Mouse (Mus musculus): ENCODE measurements around the gene Gm47283. TPM values are rescaled to one million over a fixed set of nuclear protein-coding genes. Genes with fewer than 3 reads are reported as not detected.
A peak's percentile ranks its signal among the peaks of the same experiment; 100 is the strongest.
"Not testable (repeated sequence)": the region's sequence is repeated elsewhere in the genome, so short reads cannot be mapped to it uniquely, and the experiment has no call there.

The Gm47283 gene
- not detected in 2 replicates for total RNA-seq (2017)

GRCm38 (mm10) chrY:90784438-90784837 is at the start of gene Gm47283:
Gene Gm47283 (plus strand): TSS chrY:90784738.
- not testable (repeated sequence) for ATAC-seq (replicated peaks in 1 of 2; ENCODE audit: insufficient read depth in 1 of 2, low FRiP score in 2 of 2, low TSS enrichment in 1 of 2, low read depth in 1 of 2, poor library complexity in 2 of 2, severe bottlenecking in 2 of 2)

GRCm38 (mm10) chrY:90735181-90735895 is 49.2 kb upstream of the Gm47283 start:
- ATAC-seq (replicated peaks in 1 of 2; ENCODE audit: insufficient read depth in 1 of 2, low FRiP score in 2 of 2, low TSS enrichment in 1 of 2, low read depth in 1 of 2, poor library complexity in 2 of 2, severe bottlenecking in 2 of 2): not testable (repeated sequence)

- not testable (repeated sequence) for ATAC-seq (replicated peaks in 1 of 2; ENCODE audit: insufficient read depth in 1 of 2, low FRiP score in 2 of 2, low TSS enrichment in 1 of 2, low read depth in 1 of 2, poor library complexity in 2 of 2, severe bottlenecking in 2 of 2)
Observed at GRCm38 (mm10) chrY:90736217-90737000, 48.1 kb upstream of the Gm47283 start.

- ATAC-seq (replicated peaks in 1 of 2; ENCODE audit: insufficient read depth in 1 of 2, low FRiP score in 2 of 2, low TSS enrichment in 1 of 2, low read depth in 1 of 2, poor library complexity in 2 of 2, severe bottlenecking in 2 of 2): 0 out of 4 replicates have a peak, but pooled peaks have one; percentile 1 to 2
Observed at GRCm38 (mm10) chrY:90737606-90738430, 46.7 kb upstream of the Gm47283 start.

GRCm38 (mm10) chrY:90738431-90738680 is 46.2 kb upstream of the Gm47283 start:
- no peak for ATAC-seq (replicated peaks in 1 of 2; ENCODE audit: insufficient read depth in 1 of 2, low FRiP score in 2 of 2, low TSS enrichment in 1 of 2, low read depth in 1 of 2, poor library complexity in 2 of 2, severe bottlenecking in 2 of 2)

GRCm38 (mm10) chrY:90738841-90739530 is 45.6 kb upstream of the Gm47283 start:
- peak; percentile 6 to 12 for ATAC-seq (replicated peaks in 1 of 2; ENCODE audit: insufficient read depth in 1 of 2, low FRiP score in 2 of 2, low TSS enrichment in 1 of 2, low read depth in 1 of 2, poor library complexity in 2 of 2, severe bottlenecking in 2 of 2)

- ATAC-seq (replicated peaks in 1 of 2; ENCODE audit: insufficient read depth in 1 of 2, low FRiP score in 2 of 2, low TSS enrichment in 1 of 2, low read depth in 1 of 2, poor library complexity in 2 of 2, severe bottlenecking in 2 of 2): peak in 1 of 2 experiments; percentile 8; a peak in 2 of 4 replicates
Observed at GRCm38 (mm10) chrY:90739531-90740012, 45.0 kb upstream of the Gm47283 start.

- ATAC-seq (replicated peaks in 1 of 2; ENCODE audit: insufficient read depth in 1 of 2, low FRiP score in 2 of 2, low TSS enrichment in 1 of 2, low read depth in 1 of 2, poor library complexity in 2 of 2, severe bottlenecking in 2 of 2): peak; percentile 16 to 22
Observed at GRCm38 (mm10) chrY:90740013-90740561, 44.5 kb upstream of the Gm47283 start.

GRCm38 (mm10) chrY:90741006-90741405 is 43.5 kb upstream of the Gm47283 start:
- ATAC-seq (replicated peaks in 1 of 2; ENCODE audit: insufficient read depth in 1 of 2, low FRiP score in 2 of 2, low TSS enrichment in 1 of 2, low read depth in 1 of 2, poor library complexity in 2 of 2, severe bottlenecking in 2 of 2): not testable (repeated sequence)

GRCm38 (mm10) chrY:90741452-90742260 is 42.9 kb upstream of the Gm47283 start:
- not testable (repeated sequence) for ATAC-seq (replicated peaks in 1 of 2; ENCODE audit: insufficient read depth in 1 of 2, low FRiP score in 2 of 2, low TSS enrichment in 1 of 2, low read depth in 1 of 2, poor library complexity in 2 of 2, severe bottlenecking in 2 of 2)

- not testable (repeated sequence) for ATAC-seq (replicated peaks in 1 of 2; ENCODE audit: insufficient read depth in 1 of 2, low FRiP score in 2 of 2, low TSS enrichment in 1 of 2, low read depth in 1 of 2, poor library complexity in 2 of 2, severe bottlenecking in 2 of 2)
Observed at GRCm38 (mm10) chrY:90742261-90743052, 42.1 kb upstream of the Gm47283 start.

GRCm38 (mm10) chrY:90743053-90743810 is 41.3 kb upstream of the Gm47283 start:
- not testable (repeated sequence) for ATAC-seq (replicated peaks in 1 of 2; ENCODE audit: insufficient read depth in 1 of 2, low FRiP score in 2 of 2, low TSS enrichment in 1 of 2, low read depth in 1 of 2, poor library complexity in 2 of 2, severe bottlenecking in 2 of 2)

GRCm38 (mm10) chrY:90743811-90744220 is 40.7 kb upstream of the Gm47283 start:
- ATAC-seq (replicated peaks in 1 of 2; ENCODE audit: insufficient read depth in 1 of 2, low FRiP score in 2 of 2, low TSS enrichment in 1 of 2, low read depth in 1 of 2, poor library complexity in 2 of 2, severe bottlenecking in 2 of 2): no peak

- ATAC-seq (replicated peaks in 1 of 2; ENCODE audit: insufficient read depth in 1 of 2, low FRiP score in 2 of 2, low TSS enrichment in 1 of 2, low read depth in 1 of 2, poor library complexity in 2 of 2, severe bottlenecking in 2 of 2): peak; percentile 77 to 84
Observed at GRCm38 (mm10) chrY:90744381-90744981, 40.1 kb upstream of the Gm47283 start.
